ENCODE assay signal across 10 mouse cellular contexts in genomic region chr6:87222854-87223631, GRCm38 (mm10).
DNase-seq lines count a peak whose midpoint lies in the region; ATAC-seq and TF ChIP-seq lines count a peak whose summit lies in the region.
"Had no signal": no experiment of that assay in that cellular context is flagged by ENCODE, and none has a peak within 500 bp of the region (broad histone marks: within the 10 kb centered on the region; RNA-seq: fewer than 3 reads in every experiment).

No protein-coding gene starts in this region.

- H3K4me1 ChIP-seq in embryonic fibroblast, embryonic 13.5 days (ENCODE audit: control insufficient read depth, insufficient read depth, low read length) = peaks cover 38% of the 10 kb centered on the region
- peaks cover 9% of the 10 kb centered on the region; the same call in 1 of the 2 replicates for H3K4me1 ChIP-seq in stomach, embryonic 14.5 days (ENCODE audit: control insufficient read depth, insufficient read depth, low read length)
- H3K4me1 ChIP-seq: midbrain, embryonic 12.5 days had no signal

- ATAC-seq in stomach, embryonic 14.5 days (ENCODE audit: insufficient number of reproducible peaks, insufficient read depth, low FRiP score, low read depth) = peak; percentile 33
- no peak for ATAC-seq in megakaryocyte-erythroid progenitor cell, adult 5-6 weeks (replicated peaks; ENCODE audit: low FRiP score, low TSS enrichment, poor library complexity, severe bottlenecking)

- TF ChIP-seq POLR2A in embryonic fibroblast, embryonic 13.5 days (IDR thresholded peaks at IDR 0.05; ENCODE audit: low read depth, low read length) = no peak

- H3K27ac ChIP-seq in embryonic fibroblast, embryonic 13.5 days (ENCODE audit: insufficient read depth, low read length) = peak overlapping the region; percentile 32
- H3K27ac ChIP-seq in stomach, embryonic 14.5 days (ENCODE audit: low read length) = peak overlapping the region; percentile 56; the same call in 1 of the 2 replicates
- H3K27ac ChIP-seq: midbrain, embryonic 12.5 days had no signal

- no peak overlapping the region for H3K4me2 ChIP-seq in stomach, embryonic 14.5 days (replicated peaks; ENCODE audit: low read depth, low read length)
- H3K4me2 ChIP-seq: midbrain, embryonic 12.5 days had no signal

- no peaks in the 10 kb centered on the region for H3K27me3 ChIP-seq in stomach, embryonic 14.5 days (ENCODE audit: control insufficient read depth, insufficient read depth, low read length)
- H3K27me3 ChIP-seq: midbrain, embryonic 12.5 days had no signal

- intact Hi-C loops in gastrocnemius, postnatal 36 days (cut with DNase I) = no loop called here
- intact Hi-C loops in left cerebral cortex, postnatal 4 days (cut with DNase I) = no loop called here
- intact Hi-C loops in left cerebral cortex, postnatal 36 days (cut with DNase I) = no loop called here

- DNase-seq in gastrocnemius, postnatal 10 days = peak; percentile 51
- no peak for DNase-seq in gastrocnemius, postnatal 36 days
- peak; percentile 46 for DNase-seq in left cerebral cortex, postnatal 4 days
- DNase-seq in left cerebral cortex, postnatal 36 days (ENCODE audit: low spot score in 2 of 2) = no peak
- DNase-seq in layer of hippocampus, postnatal 10 days (ENCODE audit: low spot score in 2 of 2) = no peak
- DNase-seq: thymus, postnatal 4 days had no signal

- no peak for TF ChIP-seq CTCF in embryonic fibroblast, embryonic 13.5 days (IDR thresholded peaks at IDR 0.05; ENCODE audit: borderline replicate concordance, insufficient read depth, low read length)

- WGBS in stomach, embryonic 14.5 days = 28% methylated on average over 10 of the region's 10 CpGs

- no peaks in the 10 kb centered on the region for H3K9me3 ChIP-seq in stomach, embryonic 14.5 days (ENCODE audit: control insufficient read depth, low read depth, low read length)
- H3K9me3 ChIP-seq: midbrain, embryonic 12.5 days had no signal

- no peaks in the 10 kb centered on the region for H3K36me3 ChIP-seq in stomach, embryonic 14.5 days (ENCODE audit: control insufficient read depth, insufficient read depth, low read length)
- H3K36me3 ChIP-seq: midbrain, embryonic 12.5 days had no signal

- H3K4me3 ChIP-seq in embryonic fibroblast, embryonic 13.5 days (ENCODE audit: insufficient read depth, low read length) = no peak overlapping the region
- H3K4me3 ChIP-seq in stomach, embryonic 14.5 days (ENCODE audit: low read depth, low read length) = no peak overlapping the region
- H3K4me3 ChIP-seq: midbrain, embryonic 12.5 days had no signal

- H3K9ac ChIP-seq in stomach, embryonic 14.5 days (replicated peaks; ENCODE audit: low read depth, low read length) = no peak overlapping the region
- H3K9ac ChIP-seq: midbrain, embryonic 12.5 days had no signal

Comparison
In these comparisons a context has a peak if more than half of its experiments do, and no peak if none do; other contexts are left out.
1. DNase-seq: peak in gastrocnemius, postnatal 10 days (single experiment) and left cerebral cortex, postnatal 4 days (single experiment); none in gastrocnemius, postnatal 36 days (0 of 2), left cerebral cortex, postnatal 36 days (0 of 2) and layer of hippocampus, postnatal 10 days (0 of 2).